Mouse (Mus musculus) small intestine, adult 2 months (tissue): ENCODE measurements around the gene Sema4c.

ENCODE experiments used
- CTCF ChIP-seq: fragments of 200-500 bp; IDR thresholded peaks from 2 replicates; pipeline ENCODE4 v1.5.1; 2012; ENCODE audit warnings: low read depth, mild to moderate bottlenecking, control low read depth, inconsistent platforms, low read length, moderate library complexity, mixed read lengths; ENCODE audit not compliant: insufficient replicate concordance, insufficient read length; ENCODE audit errors: extremely low read depth
- POLR2A ChIP-seq: fragments of 200-500 bp; IDR thresholded peaks from 2 replicates; pipeline ENCODE4 v1.6.1; 2012; ENCODE audit warnings: low read depth, mild to moderate bottlenecking, control low read depth, inconsistent platforms, low read length, moderate library complexity

DNA sequence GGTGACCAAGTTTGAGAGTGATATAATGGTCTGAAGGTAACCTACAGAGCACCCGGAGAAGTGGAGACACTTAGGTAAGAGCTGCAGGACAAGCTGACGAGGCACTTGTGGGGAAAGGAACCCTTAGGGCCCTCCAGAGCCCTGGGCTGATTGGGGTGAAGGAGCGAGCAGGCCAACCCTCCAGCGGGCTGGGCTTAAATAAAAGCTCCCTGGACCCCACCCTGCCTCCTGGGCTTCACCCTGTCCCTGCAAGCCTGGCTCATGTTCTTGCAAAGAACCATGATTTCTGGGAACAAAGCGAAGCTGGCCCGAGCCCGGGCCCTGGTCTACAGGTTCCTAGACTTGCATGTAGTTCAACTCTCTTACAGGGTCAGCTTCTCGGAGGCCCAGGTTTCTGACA, 15.4 kb upstream of the Sema4c start:
- TF ChIP-seq POLR2A: no peak
- TF ChIP-seq CTCF: no peak
